Mouse (Mus musculus) G1E-ER4 (cell line): Measurements from ENCODE around the gene Gdpd1. TPM values are rescaled to one million over a fixed set of nuclear protein-coding genes. Genes with fewer than 3 reads are reported as not detected.

Source experiments
- GATA1 ChIP-seq: IDR thresholded peaks from one replicate; pipeline ENCODE4 v1.8.0; 2012; ENCODE audit warnings: low read length, inconsistent platforms
- polyA plus RNA-seq: library from polyadenylated mRNA; stranded (reverse); fragments of >175 nt; gene quantifications from 2 replicates; pipeline ENCODE4 v1.2.3, GENCODE M21; 2012

Gdpd1 gene
- polyA plus RNA-seq, 1 experiment: 0.83 TPM

GRCm38 (mm10) chr11:87043052-87043451 lies 30.8 kb downstream of the Gdpd1 start:
- no peak for TF ChIP-seq GATA1

GRCm38 (mm10) chr11:87039307-87039963 lies 34.4 kb downstream of the Gdpd1 start:
- no peak for TF ChIP-seq GATA1

DNA sequence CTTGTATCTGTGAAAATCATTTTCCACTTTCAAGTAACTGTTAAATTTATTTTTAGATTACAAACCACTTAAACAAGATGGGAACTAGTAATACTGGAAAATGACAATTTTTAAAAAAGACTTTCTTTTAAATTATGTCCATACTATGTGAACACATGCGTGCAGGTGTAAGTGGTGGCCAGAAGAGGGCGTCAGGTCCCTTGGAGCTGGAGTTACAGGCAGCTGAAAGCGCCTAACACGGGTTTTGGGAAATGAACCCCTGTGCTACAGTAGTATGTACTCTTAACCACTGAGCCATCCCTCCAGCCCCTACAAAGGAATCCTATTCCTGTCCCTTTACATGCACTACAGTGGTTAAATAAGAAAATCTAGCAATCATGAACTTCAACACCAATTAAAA lies 37.7 kb downstream of the Gdpd1 start:
- TF ChIP-seq GATA1: no peak

DNA sequence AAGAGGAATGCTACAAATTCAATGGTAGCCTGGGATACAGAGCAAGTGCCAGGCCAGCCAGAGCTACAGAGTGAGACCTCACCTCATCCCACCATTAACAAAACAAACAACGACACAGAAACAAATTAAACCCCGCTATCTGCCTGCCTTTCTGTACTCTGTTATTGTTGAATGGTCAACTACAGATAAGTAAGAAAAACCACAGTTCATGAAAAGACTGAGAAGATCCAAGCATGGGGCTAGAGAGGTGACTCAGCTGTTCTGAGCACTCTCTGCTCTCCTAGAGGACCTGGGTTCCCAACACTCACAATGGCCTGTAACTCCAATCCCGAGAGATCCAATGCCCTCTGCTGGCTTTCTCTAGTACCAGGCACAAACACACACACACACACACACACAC lies 45.6 kb downstream of the Gdpd1 start:
- no peak for TF ChIP-seq GATA1

DNA sequence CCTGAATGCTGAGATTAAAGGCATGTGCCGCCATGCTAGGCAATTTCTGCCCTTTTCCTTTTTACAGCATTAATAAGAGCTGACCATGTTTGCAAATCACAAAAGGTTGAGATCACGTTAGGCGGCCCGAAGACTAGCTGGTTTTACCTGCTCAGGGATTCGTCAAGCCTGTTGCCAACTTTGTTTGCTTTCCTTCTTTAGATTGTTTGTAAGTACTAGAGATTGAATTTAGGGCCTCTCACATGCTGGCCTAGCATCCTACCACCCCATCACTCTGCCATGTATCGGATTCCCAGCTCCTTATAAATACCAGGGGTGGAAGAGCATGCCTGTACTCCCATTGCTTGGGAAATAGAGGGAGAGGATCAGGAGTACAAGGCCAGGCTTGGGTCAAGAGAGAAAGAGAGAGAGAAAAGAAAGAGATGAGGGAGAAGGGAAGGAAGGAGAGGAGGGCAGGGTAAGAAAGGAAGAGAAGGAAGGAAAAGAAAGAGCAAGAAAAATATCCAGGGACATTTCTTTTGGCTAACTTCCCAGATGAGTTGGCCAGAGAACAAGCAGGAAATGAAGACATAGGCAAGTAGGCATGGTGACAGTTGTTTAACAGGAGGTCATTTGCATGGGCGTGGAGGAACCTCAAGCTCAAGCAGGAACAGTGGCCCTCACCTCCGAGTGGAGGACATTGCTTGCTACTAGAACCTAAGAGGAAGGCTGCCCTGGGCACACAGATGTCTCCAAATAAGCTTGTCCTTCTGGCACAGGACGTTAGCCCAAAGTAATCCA lies 47.6 kb downstream of the Gdpd1 start:
- no peak for TF ChIP-seq GATA1

DNA sequence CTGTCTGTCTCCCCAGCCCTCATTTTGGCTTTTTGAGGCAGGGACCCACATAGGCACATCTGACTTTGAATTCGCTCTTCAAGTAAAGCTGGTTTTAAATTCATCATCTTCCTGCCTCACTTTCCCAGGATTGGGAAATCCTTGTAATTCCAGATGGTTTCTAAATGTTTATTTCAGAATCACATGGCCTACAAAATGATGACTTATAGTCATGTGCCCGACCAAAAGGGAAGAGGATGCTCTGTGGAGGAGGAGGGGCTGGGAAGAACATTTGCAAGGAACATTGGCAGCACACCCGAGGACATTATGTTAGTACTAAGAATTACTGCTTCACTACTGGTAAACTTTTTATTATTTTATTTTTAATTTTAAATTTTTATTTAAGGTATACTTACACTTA lies 48.5 kb downstream of the Gdpd1 start:
- TF ChIP-seq GATA1: no peak

- TF ChIP-seq GATA1: no peak
Measured at GRCm38 (mm10) chr11:87022765-87023164, 51.1 kb downstream of the Gdpd1 start.

GRCm38 (mm10) chr11:87021551-87021950 lies 52.3 kb downstream of the Gdpd1 start:
- TF ChIP-seq GATA1: no peak

DNA sequence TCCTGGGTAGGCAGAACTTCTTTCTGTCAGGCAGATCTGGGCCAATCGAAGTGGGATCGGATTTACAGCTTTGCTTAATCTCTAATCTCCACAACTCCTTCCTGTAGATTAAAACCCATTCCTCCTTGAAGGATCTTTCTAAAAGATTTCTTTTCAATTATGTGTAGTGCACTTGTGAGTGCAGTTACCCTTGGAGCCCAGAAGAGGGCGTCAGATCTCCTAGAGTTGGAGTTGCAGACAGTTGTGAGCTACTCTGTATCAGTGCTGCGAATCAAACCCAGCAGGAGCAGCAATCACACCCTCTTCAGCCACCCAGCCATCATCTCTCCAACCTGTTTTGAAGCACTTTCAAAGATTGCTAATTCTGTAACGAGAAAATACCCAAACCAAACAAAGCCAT lies 53.4 kb downstream of the Gdpd1 start:
- TF ChIP-seq GATA1: no peak

DNA sequence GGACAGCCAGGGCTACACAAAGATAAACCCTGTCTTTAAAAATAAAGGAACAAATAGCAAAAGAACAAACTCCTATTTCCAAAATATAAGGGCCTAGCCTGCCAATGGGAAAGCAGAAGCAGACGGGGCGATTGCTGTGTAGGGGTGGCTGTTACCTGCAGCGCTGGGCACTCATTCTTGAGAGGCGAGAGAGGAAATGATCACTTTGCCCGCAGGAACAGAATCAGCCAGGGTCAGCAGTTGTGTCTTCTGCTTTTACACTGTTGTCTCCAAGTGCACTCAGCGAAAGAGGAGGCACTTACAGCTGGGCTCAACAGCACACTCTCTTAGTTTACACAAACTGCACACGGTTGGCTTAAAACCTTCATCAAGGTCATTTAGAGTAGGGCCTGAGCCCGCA lies 54.4 kb downstream of the Gdpd1 start:
- no peak for TF ChIP-seq GATA1

GRCm38 (mm10) chr11:87018081-87018480 lies 55.8 kb downstream of the Gdpd1 start:
- TF ChIP-seq GATA1: no peak

DNA sequence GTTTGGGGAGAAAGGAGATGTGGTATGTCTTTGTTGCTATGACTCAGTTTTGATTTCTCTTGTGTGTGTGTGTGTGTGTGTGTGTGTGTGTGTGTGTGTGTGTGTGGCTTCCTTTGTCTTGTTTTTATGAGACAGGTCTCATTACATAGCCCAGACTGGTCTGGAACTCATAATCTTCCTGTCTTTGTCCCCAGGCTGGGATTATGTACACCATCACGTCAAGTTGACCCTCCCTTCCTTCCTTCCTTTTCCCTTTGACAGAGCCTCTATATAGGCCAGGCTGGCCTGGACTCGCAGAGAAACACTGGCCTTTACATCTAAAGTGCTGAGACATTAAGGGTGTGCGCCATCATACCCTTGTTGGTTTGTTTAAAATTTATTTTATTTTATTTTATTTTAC lies 58.2 kb downstream of the Gdpd1 start:
- TF ChIP-seq GATA1: no peak

GRCm38 (mm10) chr11:87010476-87010875 lies 63.4 kb downstream of the Gdpd1 start:
- TF ChIP-seq GATA1: no peak

- TF ChIP-seq GATA1: no peak
Measured at GRCm38 (mm10) chr11:87007371-87007770, 66.5 kb downstream of the Gdpd1 start.

DNA sequence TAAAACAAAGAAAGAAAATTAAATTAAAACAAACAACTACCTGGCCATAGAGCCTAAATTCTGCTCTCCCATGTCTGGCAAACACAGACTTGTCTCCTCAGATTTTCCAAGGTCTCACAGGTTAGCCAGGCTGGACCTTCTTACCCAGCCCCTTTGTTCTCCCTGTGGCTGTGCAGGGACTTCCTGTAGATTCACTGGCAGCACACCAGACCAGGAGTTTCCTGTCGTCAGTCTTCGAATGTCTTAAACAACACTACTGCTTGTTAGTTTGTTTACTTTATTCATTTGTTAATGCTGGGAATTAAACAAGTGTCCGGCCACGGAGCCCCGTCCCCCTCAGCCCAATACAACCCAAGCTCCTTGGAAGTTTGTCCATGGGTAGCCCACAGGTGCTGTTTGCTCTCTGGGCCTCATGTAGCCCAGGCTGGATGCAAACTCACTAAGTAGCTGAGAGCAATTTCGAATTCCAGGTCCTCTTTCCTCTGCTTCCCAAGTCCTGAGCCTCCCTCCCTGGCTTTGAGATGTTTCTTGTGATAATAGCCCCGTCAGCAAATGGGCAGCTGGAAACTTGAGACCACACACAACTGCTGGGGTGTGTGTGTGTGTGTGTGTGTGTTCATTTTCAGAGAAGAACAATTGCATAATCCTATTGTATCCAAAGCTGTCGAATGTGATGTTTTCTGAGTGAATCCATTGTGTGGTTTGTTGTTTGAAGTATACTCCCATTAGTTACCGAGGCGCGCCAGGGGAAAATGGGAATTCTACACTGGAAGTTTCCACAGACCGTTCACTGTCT lies 68.7 kb downstream of the Gdpd1 start:
- TF ChIP-seq GATA1: no peak

GRCm38 (mm10) chr11:87002078-87002829 lies 71.6 kb downstream of the Gdpd1 start:
- no peak for TF ChIP-seq GATA1

- TF ChIP-seq GATA1: no peak
Measured at GRCm38 (mm10) chr11:87001217-87001616, 72.6 kb downstream of the Gdpd1 start.
